Mouse (Mus musculus) CD4-positive helper T cell, adult 2 months (primary cell): ENCODE measurements around the gene Cep63.

Source experiments
- DNase-seq: peaks from one replicate; pipeline ENCODE4 v3.0.0-alpha.2; 2012; ENCODE audit warnings: low read depth, missing footprints, low spot score

Gene Cep63

DNA sequence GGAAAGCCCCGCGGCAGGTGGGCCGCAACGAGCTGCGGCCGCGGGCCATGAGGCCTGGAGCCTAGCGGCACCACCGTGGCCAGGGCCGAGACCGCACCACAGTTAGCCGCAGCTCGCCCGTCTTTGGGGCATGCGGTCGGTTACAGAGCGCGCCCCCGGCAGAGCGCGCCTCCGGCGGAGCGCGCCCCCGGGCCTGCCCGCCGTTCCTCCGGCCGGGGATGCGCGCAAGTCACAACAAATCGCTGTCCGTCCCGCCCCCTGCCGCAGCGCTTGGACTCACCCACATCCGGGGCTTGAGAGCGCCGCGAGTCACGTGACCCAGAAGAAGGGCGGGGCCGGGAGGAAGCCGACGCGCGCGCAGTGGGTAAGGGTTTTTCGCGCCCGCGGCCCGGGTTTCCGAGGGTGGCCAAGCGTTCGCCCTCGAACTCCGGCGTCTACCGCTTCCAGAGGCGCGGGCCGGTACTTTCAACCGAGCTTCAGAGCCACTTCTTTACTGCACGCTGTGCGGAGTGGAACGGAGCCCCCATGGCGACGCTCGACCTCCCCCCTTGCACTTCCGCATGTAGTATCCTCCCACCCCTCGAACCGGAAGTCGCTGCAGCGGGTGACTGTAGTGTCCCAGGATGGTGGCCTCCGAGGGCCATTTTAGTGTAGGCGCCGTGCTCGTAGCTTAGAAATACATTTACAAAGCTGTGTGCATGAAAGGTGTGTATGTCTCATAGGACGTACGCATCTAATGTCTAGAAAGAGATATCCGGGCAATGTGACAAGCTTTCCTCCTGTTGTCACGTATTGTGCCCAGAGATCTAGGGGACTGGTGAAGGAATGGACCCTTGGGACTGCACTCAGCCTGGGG lies at the start of gene Cep63, which contains the start of gene Anapc13:
TSS of gene Cep63 (minus strand) at position 552 of the 856 bp plus-strand sequence.
TSS of gene Anapc13 (plus strand) at position 314 of the 856 bp plus-strand sequence.
- peak; percentile 97 for DNase-seq

DNA sequence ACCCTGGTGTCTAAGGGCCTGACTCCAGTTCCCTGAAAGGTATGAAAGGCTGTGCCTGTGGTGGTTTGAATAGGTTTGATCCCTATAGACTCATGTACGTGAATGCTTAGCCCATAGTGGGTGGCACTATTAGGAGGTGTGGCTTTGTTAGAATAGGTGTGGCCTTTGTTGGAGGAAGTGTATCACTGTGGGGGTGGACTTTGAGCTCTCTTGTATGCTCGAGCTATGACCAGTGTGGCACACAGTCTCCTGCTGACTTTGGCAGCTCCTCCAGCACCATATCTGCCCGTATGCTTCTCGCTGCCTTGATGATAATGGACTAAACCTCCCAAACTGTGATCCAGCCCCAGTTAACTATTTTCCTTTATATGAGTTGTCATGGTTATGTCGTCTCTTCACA lies 49.6 kb upstream of the Cep63 start:
- no peak for DNase-seq

DNA sequence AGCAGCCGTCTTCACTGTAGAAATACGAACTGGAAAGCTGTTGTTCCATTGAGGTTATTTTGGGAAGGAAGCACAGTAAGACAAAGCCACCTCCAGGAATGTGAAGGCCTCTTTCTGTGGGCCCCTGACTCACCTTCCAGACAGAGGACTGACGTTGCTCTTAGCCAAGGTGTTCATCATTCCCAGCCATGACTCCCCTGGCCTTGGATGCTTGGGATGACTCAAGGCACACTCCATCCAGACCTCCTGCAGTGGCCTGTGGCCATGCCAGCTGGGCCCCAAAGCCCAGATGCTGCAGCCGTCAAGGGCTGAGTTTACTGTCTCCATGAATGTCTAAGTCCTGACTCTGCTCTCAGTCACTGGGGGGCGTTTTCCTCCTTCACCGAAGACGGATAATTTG lies 47.0 kb upstream of the Cep63 start:
- DNase-seq, result no peak

DNA sequence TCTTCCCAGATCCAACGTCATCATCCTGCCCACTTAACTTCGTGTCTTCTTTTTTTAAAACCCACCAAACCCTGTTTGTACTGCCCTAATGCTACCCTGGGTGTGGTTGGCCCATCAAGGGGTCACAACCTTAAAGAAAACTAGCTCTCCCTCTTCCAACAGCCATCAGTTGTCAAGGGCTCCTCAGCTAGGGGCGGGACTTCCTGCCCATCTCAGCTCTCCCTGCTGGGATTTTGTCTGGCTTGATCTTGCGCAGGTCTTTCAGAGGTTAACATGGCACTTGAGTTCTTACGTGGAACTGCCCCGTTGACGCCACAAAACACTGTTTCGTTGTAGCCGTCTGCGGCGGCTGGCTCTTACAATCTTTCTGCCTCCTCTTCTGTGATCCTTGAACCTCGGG lies 42.6 kb upstream of the Cep63 start:
- no peak for DNase-seq

DNA sequence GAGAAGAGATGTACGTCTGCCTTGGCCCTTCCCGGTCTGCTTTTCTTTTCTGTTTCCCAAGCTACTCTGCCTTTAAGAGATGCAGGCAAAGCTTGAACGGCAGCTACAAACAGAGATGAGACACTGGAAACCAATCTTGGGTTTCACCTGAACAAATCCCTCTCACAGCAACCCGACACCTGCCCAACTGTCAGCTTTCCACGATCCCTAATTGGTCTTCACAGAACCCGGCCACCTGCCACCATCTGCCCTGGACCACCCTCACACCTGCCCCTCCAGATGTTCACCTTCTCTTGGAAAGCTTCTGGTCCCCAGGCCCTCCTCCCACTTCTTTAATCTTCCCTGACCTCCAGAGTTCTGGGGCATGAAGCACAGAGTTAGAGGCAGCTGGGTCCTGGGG lies 41.8 kb upstream of the Cep63 start:
- DNase-seq, result no peak

DNA sequence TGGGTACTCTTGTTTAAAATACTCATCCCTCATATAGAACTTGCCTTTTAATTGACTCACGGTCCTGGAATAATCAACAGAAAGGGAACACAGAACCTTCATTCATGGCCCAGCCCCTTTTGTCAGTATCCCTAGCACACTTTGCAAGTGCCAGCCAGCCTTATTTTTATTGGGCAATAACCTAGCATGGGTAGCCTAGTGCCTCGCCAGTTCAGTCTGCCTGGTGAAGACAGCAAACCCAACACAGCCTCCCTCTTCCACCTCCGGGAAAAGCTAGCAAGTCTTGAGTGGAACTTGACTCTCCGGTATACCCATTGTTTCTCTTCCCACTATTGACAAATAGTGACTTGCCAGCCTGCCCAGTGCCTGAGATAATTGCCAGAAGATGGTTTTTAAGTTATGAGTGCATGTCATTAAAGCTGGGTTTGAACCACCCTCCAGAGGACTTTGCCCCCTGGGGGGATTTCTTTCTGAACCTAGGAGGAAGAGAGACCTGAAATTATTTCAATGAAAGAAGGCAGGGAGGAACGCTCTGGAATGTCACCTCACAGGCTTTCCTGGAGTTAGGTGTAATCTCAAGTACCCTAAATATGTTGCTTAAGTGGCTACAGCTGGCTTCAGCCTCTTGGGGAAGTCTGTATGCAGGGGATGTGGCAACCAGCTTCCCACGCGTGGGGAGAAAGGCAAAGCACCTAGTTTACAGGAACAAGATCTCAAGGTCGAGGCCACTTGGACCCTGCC lies 30.2 kb upstream of the Cep63 start:
- DNase-seq, result no peak

DNA sequence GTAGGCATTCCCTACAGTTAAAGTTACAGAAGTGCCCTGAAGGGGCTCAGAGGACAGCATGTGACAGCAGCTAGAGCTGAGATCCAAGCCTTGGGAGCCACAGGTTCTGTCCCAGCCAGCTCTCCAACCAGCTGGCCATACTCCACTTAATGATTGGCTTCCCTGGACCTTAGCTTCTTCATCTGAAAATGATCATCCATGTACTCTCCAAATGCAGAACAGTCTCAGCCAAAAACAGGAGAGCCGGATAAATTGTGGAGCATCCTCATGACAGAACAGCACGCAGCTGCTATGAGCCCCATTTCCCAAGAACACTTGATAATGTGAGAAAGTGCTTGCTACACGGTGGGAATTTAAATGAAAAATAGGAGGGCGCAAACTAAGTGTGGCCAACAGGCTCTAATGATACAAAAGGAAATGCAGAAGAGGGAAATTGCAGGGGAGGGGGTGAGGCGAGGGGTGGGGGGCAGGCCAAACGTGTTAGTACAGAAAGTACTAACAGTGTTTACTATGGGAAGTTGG lies 24.9 kb upstream of the Cep63 start:
- DNase-seq, result no peak

DNA sequence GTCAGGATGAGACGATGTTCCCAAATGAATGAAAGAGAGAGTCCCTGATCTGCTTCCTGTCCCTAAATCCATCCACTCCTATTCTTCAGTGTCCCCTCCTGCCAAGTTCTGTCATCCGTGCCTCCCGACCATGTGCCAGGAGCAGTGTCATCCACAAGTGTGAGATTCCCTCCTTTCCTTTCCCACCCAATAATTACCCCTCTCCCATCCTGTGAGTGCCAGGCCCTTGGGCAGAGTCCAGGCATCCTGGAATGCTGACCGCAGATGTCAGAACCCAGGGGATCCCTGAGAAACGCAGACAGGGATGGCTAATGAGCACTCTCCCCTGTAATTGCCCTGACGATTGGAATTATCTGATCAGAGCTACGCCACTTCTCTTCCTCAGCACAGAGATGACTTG lies 24.3 kb upstream of the Cep63 start:
- no peak for DNase-seq

DNA sequence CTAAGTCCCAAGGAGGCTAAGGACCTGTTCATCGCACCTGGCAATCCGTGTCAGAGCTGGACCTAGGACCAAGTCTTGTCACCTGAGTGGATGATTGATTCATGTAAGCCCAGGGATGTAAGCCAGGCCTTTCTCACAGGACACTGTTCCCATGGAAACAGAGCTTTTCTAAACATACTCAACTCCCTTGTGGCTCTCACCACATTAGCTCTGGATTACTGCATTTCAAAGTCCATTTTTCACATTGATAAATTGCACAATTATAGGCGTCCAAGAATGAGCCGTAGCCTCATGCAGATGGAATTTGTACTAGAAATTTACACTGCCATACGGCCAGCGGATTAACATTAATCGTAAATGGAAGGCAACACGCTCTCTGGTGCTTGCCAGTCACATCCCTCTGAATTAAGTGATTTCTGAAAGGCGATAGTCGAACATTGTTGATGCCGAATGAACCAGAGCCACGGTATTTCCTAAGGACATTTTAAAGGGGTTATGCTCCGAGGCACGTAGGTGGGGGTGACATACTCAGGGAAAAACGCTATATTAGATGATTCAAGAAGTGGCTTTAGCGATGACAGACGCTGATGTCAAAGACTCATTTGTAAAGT lies 23.7 kb upstream of the Cep63 start:
- no peak for DNase-seq

DNA sequence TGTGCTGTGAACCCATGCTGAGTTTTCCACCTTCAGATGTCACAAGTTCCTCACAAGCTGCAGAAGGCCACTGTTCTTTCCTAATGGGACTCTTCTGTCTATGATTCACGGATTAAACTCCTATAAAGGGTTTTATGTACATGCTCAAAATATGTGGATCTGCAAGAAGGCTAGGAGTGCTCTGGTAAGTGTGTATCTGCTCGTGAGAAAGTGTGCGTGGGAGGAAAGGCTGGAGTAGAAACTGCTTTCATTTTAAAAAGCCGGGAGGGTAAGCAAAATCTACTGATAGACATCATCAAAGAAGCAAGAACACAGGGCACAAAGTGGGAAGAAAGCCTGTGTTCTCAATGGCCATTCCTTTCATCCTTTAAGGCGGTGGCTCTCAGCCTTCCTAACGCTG lies 20.7 kb upstream of the Cep63 start:
- DNase-seq, result no peak

DNA sequence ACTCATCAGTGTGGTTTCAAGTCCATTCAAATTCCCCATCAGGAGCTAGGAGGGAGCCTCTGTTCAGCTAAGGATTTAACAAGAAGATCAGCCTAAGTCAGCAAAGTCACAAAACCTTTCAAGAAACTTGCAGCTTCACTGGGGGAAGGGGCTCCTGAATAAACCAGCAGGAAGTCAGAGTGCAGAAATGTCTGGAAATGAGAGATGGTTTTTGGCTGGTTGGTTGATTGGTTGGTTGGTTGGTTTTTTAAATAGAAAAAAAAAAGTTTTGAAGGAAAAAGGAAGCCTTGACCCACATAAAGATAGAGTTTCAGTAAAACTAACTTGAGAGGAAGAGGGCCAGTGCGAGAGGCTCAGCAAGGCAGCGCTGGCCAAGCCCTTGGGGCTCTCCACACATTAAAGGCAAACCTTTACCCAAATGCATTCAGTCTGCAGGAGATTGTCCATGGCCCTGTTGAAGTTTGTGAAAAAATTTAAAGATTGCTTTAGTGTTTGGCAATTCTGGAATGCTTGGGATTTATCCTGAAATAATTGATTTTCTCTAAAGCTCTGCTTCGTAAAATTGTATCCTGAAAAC lies 18.9 kb upstream of the Cep63 start:
- DNase-seq, result no peak

DNA sequence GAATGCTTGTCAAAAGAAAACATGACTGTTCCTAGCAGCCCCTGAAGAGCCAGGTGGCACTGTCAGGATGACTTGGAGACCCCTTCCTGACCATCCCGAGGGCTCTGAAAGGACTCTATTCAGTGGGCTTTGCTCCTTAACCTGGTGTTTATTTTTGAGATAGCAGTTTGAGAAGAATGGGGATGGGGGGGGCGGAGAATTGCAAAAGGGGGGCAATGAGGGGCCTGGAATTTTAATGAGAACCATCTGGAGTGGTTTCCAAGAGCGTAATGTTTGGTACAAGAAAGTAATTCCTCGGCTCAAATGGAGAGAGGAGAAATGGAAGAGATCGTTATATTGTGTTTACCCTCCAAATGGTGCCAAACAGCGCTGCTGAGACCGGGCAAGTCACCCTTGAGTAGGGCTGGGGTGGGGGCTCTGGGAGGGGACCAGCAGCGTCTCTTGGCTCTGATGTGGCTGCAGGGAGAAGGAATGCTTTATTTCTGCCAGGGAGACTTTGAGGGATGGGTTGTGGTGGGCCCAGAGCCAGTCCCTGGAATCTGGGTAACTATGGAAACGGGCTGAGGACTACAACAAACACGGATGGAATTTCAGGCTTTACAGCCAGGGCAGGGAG lies 17.3 kb upstream of the Cep63 start:
- DNase-seq, result no peak

DNA sequence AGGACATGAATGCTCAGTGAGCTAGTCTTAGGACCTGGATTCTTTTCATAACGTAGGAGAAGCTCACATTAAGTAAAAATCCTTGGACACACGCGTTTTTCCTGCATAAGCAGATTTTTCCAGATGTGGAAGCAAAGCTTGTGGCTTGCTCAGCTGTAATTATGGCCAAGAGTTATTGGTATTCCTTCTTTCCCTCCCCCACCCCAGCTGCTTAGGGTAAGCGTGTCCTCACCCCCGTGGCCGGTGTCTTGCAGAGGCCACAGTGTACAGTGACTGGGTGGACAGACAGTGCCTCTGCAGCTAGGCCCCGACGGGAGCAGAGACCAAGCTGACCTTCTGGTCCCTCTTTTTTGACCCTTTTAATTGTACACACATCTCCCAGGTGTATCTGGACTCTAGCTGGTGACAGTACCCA lies 16.7 kb upstream of the Cep63 start:
- DNase-seq, result no peak

DNA sequence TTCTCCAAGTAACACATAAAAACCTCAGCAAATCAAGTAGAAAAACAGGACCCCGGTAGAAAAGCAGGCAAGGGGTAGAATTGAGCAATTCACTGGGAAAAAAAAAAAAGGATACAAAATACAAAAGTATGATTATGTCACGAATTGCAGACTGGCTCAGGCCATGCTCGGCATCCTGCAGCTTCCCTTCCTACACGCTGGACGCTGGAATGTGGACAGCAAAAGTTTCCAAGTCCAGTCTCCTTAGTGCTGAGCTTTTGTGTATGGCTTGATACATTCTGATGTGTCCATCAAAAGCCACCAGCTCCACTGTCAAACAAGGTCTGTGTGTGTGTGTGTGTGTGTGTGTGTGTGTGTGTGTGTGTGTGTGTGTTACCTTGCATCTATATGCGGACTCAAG lies 15.2 kb upstream of the Cep63 start:
- DNase-seq, result no peak

DNA sequence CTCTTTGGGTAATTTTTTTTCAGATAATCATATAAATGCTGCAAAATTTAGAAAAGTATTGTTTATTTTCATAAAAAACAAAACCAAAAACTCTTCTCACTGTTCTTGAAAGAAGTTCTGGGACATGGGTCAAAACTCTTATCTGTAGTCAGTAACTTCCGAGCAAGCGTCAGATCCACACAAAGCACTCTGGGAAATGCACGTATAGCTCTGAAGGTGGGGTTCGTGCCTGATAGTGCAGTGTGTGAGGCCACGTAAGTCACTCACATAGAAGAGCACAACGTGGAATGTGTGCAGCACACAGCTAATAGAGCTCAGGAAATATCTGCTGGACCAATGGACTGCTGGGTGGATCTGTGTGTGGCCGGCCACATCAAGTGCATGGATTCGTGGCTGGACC lies 13.2 kb upstream of the Cep63 start:
- DNase-seq, result no peak

DNA sequence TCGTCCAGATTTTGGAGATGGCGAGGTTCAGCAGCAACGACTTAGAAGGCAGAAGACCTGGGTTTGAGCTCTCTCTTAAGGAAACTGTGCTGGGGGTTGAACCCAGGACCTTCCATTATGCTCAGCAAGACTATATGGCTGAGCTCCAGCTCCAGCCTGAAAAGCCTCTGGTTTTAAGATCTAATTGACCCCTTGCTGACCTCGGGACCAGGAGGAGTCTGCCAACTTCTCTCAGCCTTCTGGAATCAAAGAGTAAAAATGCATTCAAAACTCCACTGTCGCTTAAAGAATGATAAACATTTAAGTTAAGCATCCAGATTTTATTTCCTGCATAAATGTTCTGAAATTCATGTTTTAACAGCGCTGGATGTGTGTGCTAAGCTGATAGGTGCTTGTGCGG lies 12.6 kb upstream of the Cep63 start:
- DNase-seq, result no peak

DNA sequence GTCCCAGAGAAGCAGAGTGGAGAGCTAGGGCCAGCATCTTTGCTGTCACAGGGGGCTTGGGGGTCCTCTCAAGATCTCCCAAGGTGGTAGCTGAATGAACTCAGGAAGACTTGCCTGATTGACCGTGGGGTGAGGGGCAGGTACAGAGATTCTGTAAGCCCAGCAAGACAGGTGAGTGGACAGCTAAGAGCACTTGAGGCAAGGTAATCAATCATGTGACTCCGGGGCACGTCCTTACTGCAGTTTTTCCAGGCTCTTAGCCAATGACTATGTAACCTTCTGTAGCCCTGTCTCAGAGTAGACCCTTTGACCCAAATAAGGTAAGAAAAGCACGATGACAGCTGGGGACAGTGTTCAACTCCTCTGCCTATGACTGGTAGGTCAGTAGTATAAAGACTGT lies 10.8 kb upstream of the Cep63 start:
- DNase-seq, result no peak

DNA sequence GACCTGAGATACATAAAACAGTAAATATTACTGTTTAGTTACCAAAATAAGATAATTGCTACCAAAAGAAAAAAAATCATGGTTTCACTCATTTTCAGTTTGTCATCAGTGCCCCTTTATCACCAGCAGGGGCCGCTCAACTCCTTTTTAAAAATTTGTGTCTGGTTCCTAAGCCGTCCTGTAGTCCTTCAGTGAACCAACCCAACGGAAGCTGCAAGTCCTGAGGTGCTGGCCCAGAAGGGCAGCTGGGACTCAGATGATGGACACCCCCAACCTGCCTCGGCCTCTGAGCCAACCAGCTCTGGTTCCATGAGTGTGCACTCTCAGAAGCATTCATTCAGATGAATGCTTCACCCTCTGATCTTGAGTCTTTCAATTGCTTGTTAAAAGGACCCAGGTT lies 10.2 kb upstream of the Cep63 start:
- peak; percentile 59 for DNase-seq

DNA sequence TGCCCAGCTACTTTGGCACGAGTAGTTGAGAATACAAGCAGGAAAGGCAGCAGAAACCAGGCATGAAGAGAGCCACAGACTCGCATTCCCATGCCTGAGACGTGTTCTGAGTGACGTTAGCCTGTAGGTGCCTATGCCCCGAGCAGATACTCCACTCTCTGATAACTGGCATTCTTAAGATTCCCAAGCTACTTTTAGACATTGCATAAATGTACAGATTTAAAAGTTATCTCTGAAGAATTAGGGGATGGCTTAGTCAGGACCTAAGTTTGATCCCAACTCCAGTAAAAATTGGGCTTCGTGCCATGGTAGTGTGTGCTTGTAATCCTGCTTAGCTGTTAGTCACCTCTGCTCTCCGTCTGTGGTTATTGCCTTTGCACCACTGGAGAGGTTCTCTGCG lies 8.1 kb upstream of the Cep63 start:
- DNase-seq, result no peak

DNA sequence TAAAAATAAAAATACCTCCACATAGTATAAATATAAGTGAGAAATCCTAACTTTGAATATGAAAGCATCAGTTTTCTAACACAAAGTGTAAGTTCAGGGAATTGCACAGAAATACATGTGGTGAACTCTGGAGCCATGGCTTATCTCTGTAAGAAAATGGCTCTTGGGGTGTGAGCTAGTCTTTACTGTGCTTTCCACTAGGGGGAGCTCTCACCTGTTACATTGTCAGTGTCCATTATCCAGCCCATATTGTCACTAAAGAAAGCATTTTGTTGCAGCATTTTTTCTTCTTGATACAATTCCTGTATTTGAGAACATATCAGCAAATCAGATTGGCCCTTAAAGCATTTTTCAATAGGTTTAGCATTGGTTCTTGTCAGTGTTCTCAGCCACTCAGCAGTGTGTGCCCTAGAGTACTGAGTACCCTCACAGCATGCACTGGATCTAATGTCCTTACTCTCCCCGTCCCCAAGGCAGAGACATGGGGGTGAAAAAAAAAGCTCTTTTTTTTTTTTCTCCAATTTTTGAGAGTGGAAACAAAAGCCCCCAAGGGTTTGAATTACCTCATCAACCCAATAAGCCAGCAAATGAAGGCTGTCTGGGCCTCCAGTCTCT lies 6.7 kb upstream of the Cep63 start:
- DNase-seq, result peak; percentile 67

DNA sequence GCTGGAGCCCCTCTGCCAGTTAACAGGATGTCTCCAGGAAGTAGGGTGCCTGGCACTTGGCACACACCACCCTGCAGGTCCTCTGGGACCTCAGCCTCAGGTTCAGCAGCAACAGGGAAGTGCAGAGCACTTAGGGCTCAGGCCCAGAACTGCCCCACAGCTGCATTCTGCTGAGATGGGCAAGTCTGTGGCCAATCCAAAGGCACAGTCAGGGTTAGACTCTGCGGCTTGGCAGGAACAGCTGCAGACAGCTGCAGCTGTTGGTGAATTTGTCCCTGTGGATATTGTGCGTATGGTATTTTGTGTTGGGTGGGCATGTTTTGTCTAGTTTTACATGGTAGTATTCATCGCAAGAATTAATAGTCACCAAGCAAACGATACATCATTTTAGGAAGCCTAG lies 5.8 kb upstream of the Cep63 start:
- no peak for DNase-seq
